Mouse (Mus musculus) MEL (cell line): ENCODE results near the gene St7l. TPM values are rescaled to one million over a fixed set of nuclear protein-coding genes. Genes with fewer than 3 reads are reported as not detected.

Source experiments
- DNase-seq: peaks from one replicate; pipeline ENCODE4 v3.0.0; 2011; ENCODE audit warnings: low read depth, low spot score
- H3K27ac ChIP-seq: 2 replicates; pipeline ENCODE4 v1.5.1; 2012; ENCODE audit warnings: low read depth, mild to moderate bottlenecking, control low read depth, low read length, moderate library complexity; ENCODE audit not compliant: control insufficient read depth
- H3K27me3 ChIP-seq, 2 experiments: fragments of 150-350 bp in 1 of 2; sonication (generic) in 1 of 2; 2 replicates each; pipeline ENCODE4 v1.6.1; 2012; ENCODE audit warnings: low read length in 2 of 2, mild to moderate bottlenecking in 2 of 2, improper control_type of control experiment in 1 of 2, moderate library complexity in 1 of 2; ENCODE audit not compliant: insufficient read depth in 2 of 2, control insufficient read depth in 1 of 2
- H3K36me3 ChIP-seq, 2 experiments: 2 replicates each; pipeline ENCODE4 v1.6.1; 2012 to 2014; ENCODE audit warnings: low read length in 2 of 2, improper control_type of control experiment in 1 of 2, inconsistent platforms in 1 of 2, mild to moderate bottlenecking in 1 of 2; ENCODE audit not compliant: insufficient read depth in 2 of 2, control insufficient read depth in 1 of 2
- H3K4me1 ChIP-seq, 2 experiments: fragments of 150-350 bp in 1 of 2; sonication (generic) in 1 of 2; 2 replicates each; pipeline ENCODE4 v1.6.1; 2012; ENCODE audit warnings: low read length in 2 of 2, improper control_type of control experiment in 1 of 2, mild to moderate bottlenecking in 1 of 2; ENCODE audit not compliant: insufficient read depth in 2 of 2, control insufficient read depth in 1 of 2
- H3K4me3 ChIP-seq, 2 experiments: fragments of 150-350 bp in 1 of 2; sonication (generic) in 1 of 2; 2 replicates each; pipeline ENCODE4 v1.5.1; 2012; ENCODE audit warnings: low read depth in 2 of 2, low read length in 2 of 2, mild to moderate bottlenecking in 2 of 2, moderate library complexity in 2 of 2, control low read depth in 1 of 2, improper control_type of control experiment in 1 of 2; ENCODE audit not compliant: control insufficient read depth in 1 of 2, insufficient read depth in 1 of 2
- H3K79me2 ChIP-seq: 2 replicates; pipeline ENCODE4 v1.6.1; 2012; ENCODE audit warnings: mild to moderate bottlenecking, low read length, moderate library complexity; ENCODE audit not compliant: control insufficient read depth, poor library complexity, insufficient read depth
- H3K9ac ChIP-seq: 2 replicates; pipeline ENCODE4 v1.6.1; 2012; ENCODE audit warnings: low read depth, mild to moderate bottlenecking, control low read depth, low read length, moderate library complexity; ENCODE audit not compliant: control insufficient read depth, poor library complexity, severe bottlenecking
- H3K9me3 ChIP-seq: fragments of 150-350 bp; sonication (generic); replicated peaks from 2 replicates; pipeline ENCODE4 v1.6.1; 2012; ENCODE audit warnings: mild to moderate bottlenecking, low read length, improper control_type of control experiment, moderate library complexity; ENCODE audit not compliant: insufficient read depth
- BHLHE40 ChIP-seq: IDR thresholded peaks from 2 replicates; pipeline ENCODE4 v1.6.1; 2012; ENCODE audit warnings: low read depth, mild to moderate bottlenecking, inconsistent platforms, low read length, improper control_type of control experiment, borderline replicate concordance
- CHD1 ChIP-seq: IDR thresholded peaks from 2 replicates; pipeline ENCODE4 v1.6.1; 2012; ENCODE audit warnings: low read depth, mild to moderate bottlenecking, inconsistent platforms, low read length, improper control_type of control experiment
- CHD2 ChIP-seq: IDR thresholded peaks from 2 replicates; pipeline ENCODE4 v1.6.1; 2011; ENCODE audit warnings: low read length, improper control_type of control experiment
- ETS1 ChIP-seq: IDR thresholded peaks from 2 replicates; pipeline ENCODE4 v1.6.1; 2012; ENCODE audit warnings: low read depth, mild to moderate bottlenecking, inconsistent platforms, low read length, improper control_type of control experiment, moderate library complexity
- GABPA ChIP-seq: IDR thresholded peaks from 2 replicates; pipeline ENCODE4 v1.6.1; 2012; ENCODE audit warnings: low read depth, mild to moderate bottlenecking, inconsistent platforms, low read length, improper control_type of control experiment, moderate library complexity
- HCFC1 ChIP-seq: IDR thresholded peaks from 2 replicates; pipeline ENCODE4 v1.6.1; 2012; ENCODE audit warnings: low read depth, mild to moderate bottlenecking, inconsistent platforms, low read length, improper control_type of control experiment, moderate library complexity
- KAT2A ChIP-seq: conservative IDR thresholded peaks from 2 replicates; pipeline ENCODE4 v1.6.1; 2012; ENCODE audit warnings: low read depth, low read length, improper control_type of control experiment, inconsistent platforms
- MAFK ChIP-seq: IDR thresholded peaks from 2 replicates; pipeline ENCODE4 v1.6.1; 2011; ENCODE audit warnings: low read depth, mild to moderate bottlenecking, low read length, improper control_type of control experiment, borderline replicate concordance
- MAX ChIP-seq: IDR thresholded peaks from 2 replicates; pipeline ENCODE4 v1.6.1; 2011; ENCODE audit warnings: low read length, improper control_type of control experiment
- MYB ChIP-seq: IDR thresholded peaks from 2 replicates; pipeline ENCODE4 v1.6.1; 2011; ENCODE audit warnings: mild to moderate bottlenecking, low read depth, low read length, improper control_type of control experiment
- MYC ChIP-seq: IDR thresholded peaks from 2 replicates; pipeline ENCODE4 v1.6.1; 2011; ENCODE audit warnings: low read depth, mild to moderate bottlenecking, low read length, improper control_type of control experiment, moderate library complexity
- NELFE ChIP-seq: IDR thresholded peaks from 2 replicates; pipeline ENCODE4 v1.6.1; 2011; ENCODE audit warnings: low read depth, low read length, improper control_type of control experiment
- NRF1 ChIP-seq: IDR thresholded peaks from 2 replicates; pipeline ENCODE4 v1.6.1; 2014; ENCODE audit warnings: low read depth, mild to moderate bottlenecking, inconsistent platforms, low read length, improper control_type of control experiment, moderate library complexity; ENCODE audit not compliant: poor library complexity, insufficient read depth, severe bottlenecking
- POLR2AphosphoS5 ChIP-seq: IDR thresholded peaks from 2 replicates; pipeline ENCODE4 v1.6.1; 2012; ENCODE audit warnings: low read depth, borderline replicate concordance, mild to moderate bottlenecking, inconsistent platforms, low read length, moderate library complexity, mixed read lengths
- SIN3A ChIP-seq: IDR thresholded peaks from 2 replicates; pipeline ENCODE4 v1.6.1; 2012; ENCODE audit warnings: low read length, improper control_type of control experiment, inconsistent platforms
- TBP ChIP-seq: IDR thresholded peaks from 2 replicates; pipeline ENCODE4 v1.8.0; 2011; ENCODE audit warnings: low read depth, low read length, improper control_type of control experiment
- UBTF ChIP-seq: IDR thresholded peaks from 2 replicates; pipeline ENCODE4 v1.6.1; 2012; ENCODE audit warnings: low read depth, mild to moderate bottlenecking, inconsistent platforms, low read length, improper control_type of control experiment, moderate library complexity, borderline replicate concordance; ENCODE audit not compliant: insufficient read depth
- USF1 ChIP-seq: IDR thresholded peaks from 2 replicates; pipeline ENCODE4 v1.6.1; 2014; ENCODE audit warnings: low read depth, mild to moderate bottlenecking, inconsistent platforms, low read length, improper control_type of control experiment, moderate library complexity
- ZC3H11A ChIP-seq: IDR thresholded peaks from 2 replicates; pipeline ENCODE4 v1.6.1; 2012; ENCODE audit warnings: low read depth, mild to moderate bottlenecking, inconsistent platforms, low read length, improper control_type of control experiment
- ZKSCAN1 ChIP-seq: IDR thresholded peaks from 2 replicates; pipeline ENCODE4 v1.6.1; 2012; ENCODE audit warnings: low read depth, mild to moderate bottlenecking, inconsistent platforms, low read length, improper control_type of control experiment, moderate library complexity
- ZMIZ1 ChIP-seq: IDR thresholded peaks from 2 replicates; pipeline ENCODE4 v1.6.1; 2012; ENCODE audit warnings: low read depth, mild to moderate bottlenecking, inconsistent platforms, low read length, improper control_type of control experiment, moderate library complexity
- polyA plus RNA-seq, 2 experiments: library from polyadenylated mRNA; stranded (reverse) in 1 of 2; unstranded in 1 of 2; fragments of >175 nt in 1 of 2; fragments of >200 nt in 1 of 2; gene quantifications; 2 replicates each; pipeline versions ENCODE4 v1.2.1 to v1.2.4; 2012; ENCODE audit warnings: low replicate concordance in 2 of 2, low read depth in 1 of 2; ENCODE audit not compliant: insufficient read length in 2 of 2, insufficient read depth in 1 of 2, missing spikeins in 1 of 2
- total RNA-seq: library from RNA; depleted of rRNA; stranded (reverse); fragments of 300-350 nt; gene quantifications from 2 replicates; pipeline ENCODE4 v1.2.3, GENCODE M21; 2012

The St7l gene
- total and polyA plus RNA-seq, 3 experiments: 8.0 to 8.6 TPM; not detected in 1

- no peaks in the 10 kb centered on the region for H3K9me3 ChIP-seq
- H3K36me3 ChIP-seq: no peaks in the 10 kb centered on the region
- DNase-seq: no peak
Observed at GRCm38 (mm10) chr3:104942682-104943081, 78.9 kb downstream of the St7l start.

GRCm38 (mm10) chr3:104943333-104943732 is 79.5 kb downstream of the St7l start:
- H3K36me3 ChIP-seq: no peaks in the 10 kb centered on the region

More at GRCm38 (mm10) chr3:104942682-104943081, 78.9 kb downstream of the St7l start:
- Histone ChIP-seq H3K4me3 (no peak overlapping the region), H3K27ac (no peak overlapping the region), H3K27me3 (no peaks in the 10 kb centered on the region), H3K4me1 (no peaks in the 10 kb centered on the region), H3K9ac (no peak overlapping the region), H3K79me2 (no peaks in the 10 kb centered on the region)
- TF ChIP-seq USF1: no peak

GRCm38 (mm10) chr3:104944894-104945293 is 81.1 kb downstream of the St7l start:
- Histone ChIP-seq H3K9ac (no peak overlapping the region), H3K27ac (no peak overlapping the region), H3K4me3 (no peak overlapping the region), H3K36me3 (no peaks in the 10 kb centered on the region), H3K4me1 (no peaks in the 10 kb centered on the region), H3K79me2 (no peaks in the 10 kb centered on the region), H3K9me3 (no peaks in the 10 kb centered on the region), H3K27me3 (no peaks in the 10 kb centered on the region)
- no peak for TF ChIP-seq MAFK
- no peak for TF ChIP-seq UBTF
- no peak for TF ChIP-seq ETS1
- no peak for DNase-seq

More at GRCm38 (mm10) chr3:104943333-104943732, 79.5 kb downstream of the St7l start:
- Histone ChIP-seq H3K4me1 (no peaks in the 10 kb centered on the region), H3K9ac (no peak overlapping the region), H3K9me3 (no peaks in the 10 kb centered on the region), H3K27me3 (no peaks in the 10 kb centered on the region), H3K27ac (no peak overlapping the region), H3K4me3 (no peak overlapping the region), H3K79me2 (no peaks in the 10 kb centered on the region)
- TF ChIP-seq ZKSCAN1 (no peak), USF1 (no peak), CHD1 (no peak), MYB (no peak), SIN3A (no peak), NRF1 (no peak), ZMIZ1 (no peak), KAT2A (no peak), MYC (no peak), UBTF (no peak), NELFE (no peak), GABPA (no peak), POLR2AphosphoS5 (no peak), BHLHE40 (no peak), ZC3H11A (no peak), HCFC1 (no peak), ETS1 (no peak), CHD2 (no peak), MAX (no peak), TBP (no peak)
- no peak for DNase-seq
